Mouse (Mus musculus) spleen, postnatal 10 days (tissue): Measurements from ENCODE around the gene Armh3.

ENCODE experiments used
- DNase-seq, 2 experiments: peaks; one replicate each; pipeline ENCODE4 v3.0.0; 2021 to 2022; ENCODE audit warnings: low spot score in 2 of 2

The Armh3 gene

DNA sequence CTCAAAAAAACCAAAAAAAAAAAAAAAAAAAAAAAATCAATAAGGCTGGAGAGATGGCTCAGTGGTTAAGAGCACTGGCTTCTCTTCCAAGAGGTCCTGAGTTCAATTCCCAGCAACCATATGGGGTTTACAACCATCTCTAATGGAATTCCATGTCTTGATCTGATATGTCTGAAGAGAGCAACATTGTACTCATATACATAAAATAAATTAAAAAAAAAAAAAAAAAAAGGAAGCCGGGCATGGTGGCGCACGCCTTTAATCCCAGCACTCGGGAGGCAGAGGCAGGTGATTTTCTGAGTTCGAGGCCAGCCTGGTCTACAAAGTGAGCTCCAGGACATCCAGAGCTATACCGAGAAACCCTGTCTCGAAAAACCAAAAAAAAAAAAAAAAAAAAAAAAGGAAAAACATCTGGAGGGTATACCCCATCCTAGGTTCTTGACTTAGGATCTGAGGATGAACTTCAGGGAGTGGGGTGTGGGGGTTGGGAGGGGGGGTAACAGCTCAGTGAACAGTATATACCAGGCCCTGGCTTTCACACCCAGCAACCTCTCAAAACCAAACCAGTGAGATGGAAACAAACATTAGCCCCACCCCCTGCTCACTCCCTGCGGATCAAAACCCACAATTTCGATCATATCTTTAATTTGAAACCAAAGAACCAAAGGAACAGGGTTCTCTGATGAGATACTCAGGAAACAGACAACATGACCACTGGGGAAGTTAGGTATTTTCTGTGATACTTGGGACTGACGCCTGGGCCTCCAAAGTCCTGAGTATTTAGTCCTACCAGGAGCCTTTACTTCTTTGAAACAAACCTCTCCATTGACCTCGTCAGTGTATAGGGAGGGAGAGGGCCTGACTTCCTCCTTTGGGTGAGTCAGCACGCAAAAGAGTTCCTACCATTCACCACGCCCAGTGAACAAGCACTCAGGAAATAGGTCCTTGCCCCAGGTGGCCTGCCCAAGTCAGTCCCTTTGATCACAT is 208.1 kb downstream of the Armh3 start:
- DNase-seq: peak in 1 of 2 experiments; percentile 51

DNA sequence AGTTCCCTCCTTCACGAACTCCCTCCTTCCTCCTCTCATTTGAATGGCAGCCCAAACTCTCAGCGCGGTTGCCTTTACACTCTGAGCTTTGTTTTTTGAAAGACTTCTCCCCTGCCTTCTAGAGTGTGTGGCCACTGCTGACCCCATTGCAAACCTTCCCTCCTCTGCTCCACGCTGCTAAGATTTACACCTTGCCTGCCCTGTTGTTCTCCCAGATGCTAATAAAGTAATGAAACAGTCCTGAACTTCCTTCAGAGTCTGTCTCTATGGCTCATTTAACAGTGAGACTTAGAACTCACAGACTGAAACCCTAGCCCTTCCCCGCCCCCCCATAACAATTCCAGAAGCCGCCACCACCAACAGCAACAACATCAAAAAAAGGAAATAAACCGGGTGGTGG is 208.9 kb downstream of the Armh3 start:
- DNase-seq: no peak

DNA sequence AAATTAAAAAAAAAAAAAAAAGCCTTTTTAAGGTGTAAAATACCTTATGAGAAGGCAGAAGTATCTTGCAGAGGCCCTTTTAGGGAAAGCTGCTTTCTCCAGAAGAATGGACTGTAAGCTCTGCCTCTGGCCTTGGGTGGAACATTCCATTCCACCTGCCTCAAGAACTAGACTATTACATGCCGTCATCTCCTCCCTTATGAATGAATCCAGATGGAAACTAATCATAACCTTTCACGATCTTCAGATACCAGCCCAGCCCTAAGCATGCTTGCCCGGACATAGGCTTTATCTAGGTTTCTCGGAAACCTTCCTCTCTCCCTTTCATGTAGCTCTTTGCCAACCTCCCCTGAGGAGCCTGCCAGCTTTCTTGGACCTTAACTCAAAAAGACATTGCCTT is 210.0 kb downstream of the Armh3 start:
- no peak for DNase-seq

DNA sequence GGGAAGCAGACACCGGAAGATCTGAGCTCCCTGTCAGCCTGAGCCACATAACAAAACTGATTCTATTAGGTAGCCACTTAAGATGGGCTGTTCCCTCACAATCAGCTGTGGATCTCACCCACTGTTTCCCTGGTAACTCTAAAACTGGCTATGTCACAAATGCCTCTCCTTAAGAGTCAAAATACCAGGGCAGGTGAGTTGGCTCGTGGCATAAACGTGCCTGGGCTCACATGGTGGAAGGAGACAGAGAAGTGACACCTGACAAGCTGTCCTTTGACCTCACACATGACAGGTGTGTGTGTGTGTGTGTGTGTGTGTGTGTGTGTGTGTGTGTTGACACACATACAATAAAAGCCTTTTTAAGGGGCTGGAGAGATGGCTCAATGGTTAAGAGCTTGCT is 210.8 kb downstream of the Armh3 start:
- DNase-seq: no peak

DNA sequence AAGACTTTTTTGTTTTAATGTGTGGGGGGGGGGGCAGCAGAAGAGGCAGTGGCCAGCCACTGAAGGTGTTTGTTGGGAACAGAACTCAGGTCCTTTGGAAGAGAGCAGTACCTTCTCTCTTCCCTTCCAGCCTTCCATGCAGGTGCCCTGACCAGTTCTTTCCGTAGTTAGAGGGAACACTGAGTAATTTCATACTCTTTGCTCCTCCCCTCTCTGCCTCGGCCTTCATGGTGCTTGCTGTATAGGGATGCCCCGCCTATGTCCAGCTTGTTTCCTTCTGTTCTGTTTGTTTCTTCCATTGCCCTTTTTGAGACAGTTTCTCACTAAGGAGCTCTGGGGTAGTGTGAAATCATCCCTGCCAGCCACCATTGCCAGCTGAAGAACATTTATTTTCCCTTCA is 212.8 kb downstream of the Armh3 start:
- DNase-seq: no peak

DNA sequence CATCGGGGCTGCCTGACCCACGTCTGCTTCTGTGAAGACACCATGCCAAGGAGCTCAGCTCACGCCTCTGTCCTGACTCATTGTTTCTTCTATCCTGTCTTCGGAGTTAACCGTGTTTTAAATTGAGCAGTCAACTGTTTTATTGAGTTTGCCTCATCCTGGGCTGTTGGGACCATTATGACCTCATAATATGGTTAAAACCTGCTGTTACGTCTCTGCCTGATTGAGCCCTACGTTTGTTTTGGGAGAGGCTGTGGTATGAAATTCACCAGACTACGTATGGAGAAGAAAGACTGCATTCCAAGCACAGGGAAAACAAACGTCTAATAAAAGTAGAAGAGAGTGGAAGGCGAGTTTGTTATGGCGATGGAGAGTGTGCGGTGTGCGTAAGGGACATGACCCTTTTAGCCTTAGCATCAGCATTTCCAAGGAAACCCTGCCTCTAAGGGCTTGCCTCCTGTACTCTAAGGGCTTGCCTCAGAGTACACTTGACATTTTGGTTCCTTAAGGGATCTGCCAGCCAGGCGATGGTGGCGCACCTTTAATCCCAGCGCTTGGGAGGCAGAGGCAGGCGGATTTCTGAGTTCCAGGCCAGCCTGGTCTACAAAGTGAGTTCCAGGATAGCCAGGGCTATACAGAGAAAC is 214.2 kb downstream of the Armh3 start:
- DNase-seq: peak in 1 of 2 experiments; percentile 32

DNA sequence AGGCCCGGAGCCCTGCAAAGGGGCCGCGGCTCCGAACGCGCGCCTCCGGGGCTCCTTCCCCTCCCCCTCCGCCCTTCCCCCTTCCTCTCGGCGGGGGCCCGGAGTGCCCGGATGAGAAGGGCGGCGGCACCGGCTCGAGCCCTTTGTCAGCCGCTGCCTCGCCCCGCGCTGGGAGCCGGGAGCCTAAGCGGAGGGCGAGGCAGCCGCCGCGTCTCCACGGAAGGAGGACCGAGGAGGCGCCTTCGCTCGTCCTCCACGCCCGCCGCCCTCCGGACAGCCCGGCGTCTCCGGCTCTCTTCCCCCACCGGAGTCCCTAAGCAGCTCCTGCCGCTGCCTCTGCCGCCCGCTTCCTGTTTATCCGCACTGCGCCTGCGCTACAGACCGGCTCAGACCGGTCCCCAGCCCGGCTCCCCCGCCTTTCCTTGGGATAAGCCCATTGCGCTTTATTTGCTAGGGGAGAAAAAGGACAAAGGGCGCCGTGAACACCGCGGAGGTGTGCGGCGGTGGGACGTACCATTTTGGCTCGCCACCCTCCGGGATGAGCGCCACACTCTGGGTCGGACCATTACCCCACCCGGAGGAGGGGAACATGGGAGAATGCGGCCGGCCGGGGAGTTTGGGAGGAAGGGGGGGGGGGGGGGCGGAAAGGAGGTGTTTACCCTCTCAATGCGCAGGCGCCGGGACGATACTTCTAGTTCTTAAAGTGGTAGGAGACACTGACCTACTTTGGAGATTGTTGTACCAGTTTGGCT is 214.9 kb downstream of the Armh3 start, which contains the start of gene Mgea5:
Mgea5 (minus strand) TSS at position 657 of the 752 bp plus-strand sequence.
- DNase-seq: peak; percentile 97

DNA sequence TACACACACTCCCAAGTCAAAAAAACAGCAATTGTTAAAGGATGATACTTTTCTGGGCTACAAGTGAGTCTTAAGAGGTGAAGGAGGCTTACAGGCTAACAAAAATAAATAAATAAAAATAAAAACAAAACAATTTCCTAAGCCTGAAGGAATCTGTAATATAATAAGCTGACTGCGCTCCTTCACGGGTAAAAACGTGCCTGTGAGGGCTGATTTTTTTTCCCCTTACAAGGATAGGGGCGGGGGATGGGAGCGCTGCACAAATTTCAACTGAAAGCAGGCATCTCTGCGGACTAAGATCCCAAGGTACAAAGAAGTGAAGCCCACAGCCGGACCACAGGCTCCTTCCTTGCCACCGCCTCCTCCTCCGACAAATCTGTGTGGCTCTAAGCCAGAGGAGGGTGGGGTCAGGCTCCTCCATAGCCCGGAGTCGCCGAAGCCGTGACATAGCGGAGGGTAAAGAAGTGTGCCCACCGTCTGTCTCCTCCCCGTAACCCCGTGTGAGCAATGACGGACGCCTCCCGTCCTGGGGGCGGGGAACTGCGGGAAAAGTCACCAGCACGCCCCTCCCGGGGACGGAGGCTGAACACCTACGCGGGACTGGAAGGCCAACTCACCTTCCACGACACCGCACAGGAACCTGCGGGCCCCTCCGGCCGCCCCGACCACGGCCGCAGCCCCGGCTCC is 215.8 kb downstream of the Armh3 start:
- peak; percentile 80 to 82 for DNase-seq

DNA sequence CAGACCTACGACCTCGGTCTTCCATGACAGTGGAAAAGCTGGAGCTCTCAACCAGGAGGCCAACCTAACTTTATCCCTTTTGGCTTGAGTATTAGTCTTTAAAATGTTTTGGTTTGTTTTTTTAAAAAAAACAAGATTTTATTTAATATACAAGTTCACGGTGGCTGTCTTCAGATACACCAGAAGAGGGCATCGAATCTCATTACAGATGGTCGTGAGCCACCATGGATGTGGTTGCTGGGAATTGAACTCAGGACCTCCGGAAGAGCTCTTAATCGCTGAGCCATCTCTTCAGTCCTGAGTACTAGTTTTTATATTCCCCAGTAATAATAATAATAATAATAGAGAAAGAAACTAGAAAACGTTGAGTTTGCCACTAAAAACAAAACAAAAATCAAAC is 216.6 kb downstream of the Armh3 start:
- DNase-seq: no peak

DNA sequence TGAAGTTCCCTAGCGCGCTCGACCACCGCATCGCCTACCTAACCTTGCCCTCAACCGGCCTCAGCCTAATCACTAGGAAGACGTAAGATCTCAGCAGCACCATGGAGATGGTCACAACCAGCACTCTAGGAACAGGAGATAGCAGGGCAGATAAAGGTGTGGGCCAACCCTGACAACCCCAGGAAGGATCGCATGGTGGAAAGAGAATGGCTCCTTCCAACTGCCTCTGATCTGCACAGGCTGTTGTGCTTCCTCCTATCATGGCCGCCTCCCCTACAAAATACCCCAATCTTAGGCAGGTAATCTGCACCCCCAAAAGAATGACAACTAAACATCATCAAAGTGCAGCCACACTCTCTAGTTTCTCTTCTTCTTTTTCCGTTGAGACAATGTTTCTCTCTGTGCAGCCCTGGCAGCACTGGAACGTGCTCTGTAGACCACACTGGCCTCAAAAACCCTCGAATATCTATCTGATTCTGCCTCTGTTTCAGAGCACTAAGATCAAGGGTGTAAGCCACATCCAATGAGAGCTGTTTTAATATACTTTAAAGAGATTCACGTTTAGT is 217.9 kb downstream of the Armh3 start:
- no peak for DNase-seq

DNA sequence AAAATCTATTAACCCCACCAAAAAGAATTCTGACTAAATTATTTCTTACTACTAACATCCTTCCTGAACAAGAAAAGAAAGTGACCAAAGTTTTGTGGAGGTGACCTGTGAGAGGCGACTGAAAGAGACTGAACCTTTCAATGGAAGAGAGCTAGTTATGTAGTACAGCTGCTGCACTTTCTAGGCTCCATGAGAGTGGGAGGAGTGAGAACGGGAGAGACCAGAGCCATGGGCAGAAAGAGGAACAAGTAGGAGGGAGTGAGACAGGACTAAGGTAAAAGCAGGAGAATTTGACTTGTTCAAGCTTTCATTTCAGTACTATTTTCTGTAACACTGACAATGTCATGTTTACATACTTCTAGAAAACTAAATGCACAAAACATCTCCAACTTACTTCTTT is 222.8 kb downstream of the Armh3 start:
- DNase-seq: no peak

DNA sequence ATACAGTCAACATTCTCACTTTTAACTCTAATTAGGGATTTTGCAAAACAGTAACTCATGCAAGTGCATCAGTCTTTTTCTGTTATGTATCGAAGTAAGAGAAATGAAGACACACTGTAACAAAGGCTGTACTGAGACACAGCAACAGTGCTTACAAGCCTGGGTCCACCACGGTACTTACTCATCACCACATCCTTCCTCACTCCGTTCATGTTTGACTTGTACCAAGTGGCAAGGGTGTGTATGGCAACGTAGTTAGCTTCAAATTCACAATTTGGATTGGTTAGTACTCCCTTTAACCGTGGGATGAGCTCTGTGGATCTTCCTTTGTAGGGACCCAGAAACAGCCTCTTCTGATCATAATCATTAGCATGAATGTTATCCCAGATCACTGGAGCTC is 226.8 kb downstream of the Armh3 start:
- no peak for DNase-seq
